Mouse (Mus musculus) intestine, embryonic 14.5 days (tissue): ENCODE data around the gene Stard8. TPM values are rescaled to one million over a fixed set of nuclear protein-coding genes. Genes with fewer than 3 reads are reported as not detected.
"Not testable (repeated sequence)": the region's sequence is repeated elsewhere in the genome, so short reads cannot be mapped to it uniquely, and the experiment has no call there.

Experiments used
- ATAC-seq: fragments of 200-750 bp; cut with Nextera tagmentation; replicated peaks from 2 replicates; pipeline ENCODE4 v1.8.0; 2017; ENCODE audit warnings: low read depth, moderate number of reproducible peaks, moderate TSS enrichment, moderate library complexity; ENCODE audit not compliant: low FRiP score, low TSS enrichment
- DNase-seq: peaks from one replicate; pipeline ENCODE4 v3.0.0-alpha.2; 2018; ENCODE audit warnings: low spot score
- H3K27ac ChIP-seq: fragments of 300-500 bp; sonication (generic); 2 replicates; pipeline ENCODE4 v1.5.1; 2014; ENCODE audit warnings: low read depth, mild to moderate bottlenecking, control low read depth
- H3K27me3 ChIP-seq: fragments of 300-500 bp; sonication (generic); replicated peaks from 2 replicates; pipeline ENCODE4 v1.6.1; 2014; ENCODE audit warnings: low read length, control low read depth; ENCODE audit not compliant: control insufficient read depth, insufficient read depth
- H3K36me3 ChIP-seq: fragments of 300-500 bp; sonication (generic); 2 replicates; pipeline ENCODE4 v1.6.1; 2014; ENCODE audit warnings: low read length, control low read depth; ENCODE audit not compliant: control insufficient read depth, insufficient read depth
- H3K4me1 ChIP-seq: fragments of 300-500 bp; sonication (generic); replicated peaks from 2 replicates; pipeline ENCODE4 v1.6.1; 2014; ENCODE audit warnings: low read length, control low read depth, mixed read lengths; ENCODE audit not compliant: control insufficient read depth, insufficient read depth
- H3K4me2 ChIP-seq: fragments of 300-500 bp; sonication (generic); 2 replicates; pipeline ENCODE4 v1.6.1; 2014; ENCODE audit warnings: low read length
- H3K4me3 ChIP-seq: fragments of 300-500 bp; sonication (generic); 2 replicates; pipeline ENCODE4 v1.5.1; 2014; ENCODE audit warnings: low read depth, low read length, control low read depth, mixed read lengths
- H3K9ac ChIP-seq: fragments of 300-500 bp; sonication (generic); 2 replicates; pipeline ENCODE4 v1.6.1; 2014; ENCODE audit warnings: mild to moderate bottlenecking, low read length
- H3K9me3 ChIP-seq: fragments of 300-500 bp; sonication (generic); 2 replicates; pipeline ENCODE4 v1.6.1; 2016; ENCODE audit warnings: low read length, control low read depth; ENCODE audit not compliant: control insufficient read depth
- WGBS: fragments of 180-500 bp; shearing (Covaris S2); extraction: QIAGEN DNeasy Blood & Tissue Kit; methylation state at CpG from one replicate; pipeline ENCODE4 v1.1.7; 2014; 5-methylcytosine and 5-hydroxymethylcytosine counted together
- polyA plus RNA-seq: library from polyadenylated mRNA; unstranded; fragments of >200 nt; fragmentation: Nextera tagmentation; extraction: Ambion mirVana; gene quantifications from 2 replicates; pipeline ENCODE4 v1.2.1, GENCODE M21; 2014

The Stard8 gene
- polyA plus RNA-seq, 1 experiment from 2014 or later: 6.6 TPM

DNA sequence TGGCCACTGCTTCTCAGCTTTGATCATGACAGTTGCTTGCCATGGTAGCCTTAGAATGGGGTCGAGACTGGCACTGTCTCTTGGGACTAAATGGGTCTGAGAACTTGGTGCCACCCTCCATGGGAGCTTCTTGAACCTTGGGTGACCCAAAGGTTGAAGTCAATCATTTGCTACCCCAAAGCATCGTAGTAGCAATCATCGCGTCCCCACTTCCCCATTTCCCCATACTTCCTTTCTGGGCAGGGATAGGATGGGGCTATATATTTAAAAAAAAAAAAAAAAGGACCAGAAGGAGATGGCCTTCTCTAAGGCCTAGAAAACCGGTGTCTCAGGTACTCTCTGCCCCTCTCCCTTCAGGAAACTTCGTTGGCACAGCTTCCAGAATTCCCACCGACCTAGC lies 64.2 kb downstream of the Stard8 start:
- no peak for ATAC-seq
- peaks cover 4% of the 10 kb centered on the region; the same call in 1 of the 2 replicates for H3K27me3 ChIP-seq
- H3K4me2 ChIP-seq: no peak overlapping the region
- WGBS: 84% methylated on average over 7 of the region's 7 CpGs
- no peak overlapping the region for H3K9ac ChIP-seq
- no peak overlapping the region for H3K4me3 ChIP-seq
- no peaks in the 10 kb centered on the region for H3K4me1 ChIP-seq
- no peak overlapping the region for H3K27ac ChIP-seq
- H3K9me3 ChIP-seq: no peaks in the 10 kb centered on the region
- H3K36me3 ChIP-seq: no peaks in the 10 kb centered on the region
- no peak for DNase-seq

DNA sequence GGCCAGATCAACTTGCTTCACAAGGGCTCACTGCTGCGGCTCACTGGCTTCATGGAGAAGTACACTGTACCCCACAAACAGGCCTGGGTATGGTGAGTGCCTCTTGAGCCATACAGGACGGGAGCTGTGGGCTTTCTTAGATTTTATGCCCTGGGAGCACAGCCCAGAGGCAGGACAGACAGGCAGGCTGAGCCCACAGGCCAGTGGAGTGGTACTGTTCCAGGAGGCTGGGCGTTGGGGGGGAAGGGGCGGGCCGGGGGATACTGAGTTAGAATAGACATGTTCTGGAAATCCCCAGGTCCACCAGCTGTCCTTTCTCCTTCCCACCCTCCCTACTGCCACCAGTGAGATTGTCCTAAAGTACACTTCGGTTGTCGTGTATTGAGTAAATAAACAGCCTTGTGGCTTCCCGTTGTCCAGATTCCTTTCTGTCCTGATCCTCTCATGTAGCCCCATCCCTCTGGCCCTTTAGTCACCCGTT lies 64.7 kb downstream of the Stard8 start:
- H3K9ac ChIP-seq: no peak overlapping the region
- ATAC-seq (no peak), DNase-seq (no peak)
- H3K36me3 ChIP-seq: no peaks in the 10 kb centered on the region
- H3K4me1 ChIP-seq: no peaks in the 10 kb centered on the region
- no peak overlapping the region for H3K27ac ChIP-seq
- no peak overlapping the region for H3K4me2 ChIP-seq
- H3K9me3 ChIP-seq: no peaks in the 10 kb centered on the region
- H3K4me3 ChIP-seq: no peak overlapping the region
- peaks cover 4% of the 10 kb centered on the region; the same call in 1 of the 2 replicates for H3K27me3 ChIP-seq
- 68% methylated on average over 9 of the region's 9 CpGs for WGBS

DNA sequence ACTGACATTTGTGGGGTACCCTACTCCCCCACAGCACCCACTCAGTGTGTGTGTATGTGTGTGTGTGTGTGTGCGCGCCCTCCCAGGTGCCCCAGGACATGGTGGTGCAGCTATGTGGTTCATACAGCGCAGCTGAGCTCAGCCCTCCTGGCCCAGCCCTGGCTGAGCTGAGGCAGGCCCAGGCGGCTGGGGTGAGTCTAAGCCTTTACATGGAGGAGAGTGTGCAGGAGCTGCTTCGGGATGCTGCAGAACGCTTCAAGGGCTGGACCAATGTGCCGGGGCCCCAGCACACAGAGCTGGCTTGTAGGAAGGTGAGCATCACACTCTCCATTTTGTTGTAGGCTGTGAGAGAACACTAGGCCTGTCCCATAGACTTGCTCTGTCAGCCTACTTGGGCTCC lies 68.1 kb downstream of the Stard8 start:
- H3K36me3 ChIP-seq: no peaks in the 10 kb centered on the region; the same call in 1 of the 2 replicates
- WGBS: 96% methylated on average over 7 of the region's 7 CpGs

DNA sequence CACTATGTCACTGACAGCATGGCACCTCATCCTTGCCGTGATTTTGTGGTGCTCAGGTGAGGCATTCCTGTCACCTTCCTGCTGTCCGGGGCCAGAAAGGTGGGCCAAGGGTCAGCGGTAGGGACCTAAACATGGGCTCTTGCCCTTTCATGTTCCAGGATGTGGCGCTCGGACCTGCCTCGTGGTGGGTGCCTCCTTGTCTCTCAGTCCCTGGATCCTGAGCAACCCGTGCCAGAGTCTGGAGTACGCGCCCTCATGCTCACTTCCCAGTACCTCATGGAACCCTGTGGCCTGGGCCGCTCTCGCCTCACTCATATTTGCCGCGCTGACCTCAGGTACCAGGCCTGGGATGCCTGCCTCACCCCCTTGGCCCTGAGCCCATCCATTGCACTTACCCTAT lies 69.5 kb downstream of the Stard8 start:
- Histone ChIP-seq H3K27ac (no peak overlapping the region), H3K27me3 (peaks cover 4% of the 10 kb centered on the region; the same call in 1 of the 2 replicates), H3K4me3 (no peak overlapping the region), H3K4me2 (no peak overlapping the region), H3K36me3 (no peaks in the 10 kb centered on the region; the same call in 1 of the 2 replicates), H3K9me3 (no peaks in the 10 kb centered on the region), H3K4me1 (no peaks in the 10 kb centered on the region), H3K9ac (no peak overlapping the region)
- 92% methylated on average over 13 of the region's 13 CpGs for WGBS
- no peak for DNase-seq
- no peak for ATAC-seq

More for the DNA sequence above, 68.1 kb downstream of the Stard8 start:
- Histone ChIP-seq H3K4me3 (no peak overlapping the region), H3K4me1 (no peaks in the 10 kb centered on the region), H3K9me3 (no peaks in the 10 kb centered on the region), H3K4me2 (no peak overlapping the region), H3K27ac (no peak overlapping the region), H3K27me3 (peaks cover 4% of the 10 kb centered on the region; the same call in 1 of the 2 replicates), H3K9ac (no peak overlapping the region)
- ATAC-seq (no peak), DNase-seq (no peak)

DNA sequence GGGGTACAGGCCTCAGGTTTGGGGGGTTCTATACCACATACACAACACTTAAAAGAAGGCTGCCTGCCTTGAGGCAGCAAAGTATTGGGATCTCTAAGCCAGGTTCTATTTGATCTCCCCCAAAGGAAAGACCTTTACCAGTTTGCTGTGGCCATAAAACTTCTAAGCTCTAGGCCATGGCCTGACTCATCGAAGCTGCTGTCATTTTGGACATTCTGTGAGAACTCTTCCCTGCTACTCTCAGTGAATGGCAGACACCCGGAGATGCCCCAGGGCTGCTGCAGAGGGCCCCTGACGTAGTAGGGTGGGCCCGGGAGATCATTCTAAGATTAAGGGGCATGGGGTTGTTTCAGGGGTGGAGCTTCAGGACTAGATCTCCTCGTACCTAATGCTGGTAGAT lies 72.1 kb downstream of the Stard8 start:
- Histone ChIP-seq H3K9me3 (no peaks in the 10 kb centered on the region), H3K4me3 (no peak overlapping the region), H3K27ac (no peak overlapping the region), H3K4me1 (no peaks in the 10 kb centered on the region), H3K9ac (no peak overlapping the region), H3K27me3 (no peaks in the 10 kb centered on the region; the same call in 1 of the 2 replicates), H3K36me3 (no peaks in the 10 kb centered on the region; the same call in 1 of the 2 replicates), H3K4me2 (no peak overlapping the region)
- DNase-seq (no peak), ATAC-seq (no peak)
- WGBS: 63% methylated on average over 5 of the region's 5 CpGs

DNA sequence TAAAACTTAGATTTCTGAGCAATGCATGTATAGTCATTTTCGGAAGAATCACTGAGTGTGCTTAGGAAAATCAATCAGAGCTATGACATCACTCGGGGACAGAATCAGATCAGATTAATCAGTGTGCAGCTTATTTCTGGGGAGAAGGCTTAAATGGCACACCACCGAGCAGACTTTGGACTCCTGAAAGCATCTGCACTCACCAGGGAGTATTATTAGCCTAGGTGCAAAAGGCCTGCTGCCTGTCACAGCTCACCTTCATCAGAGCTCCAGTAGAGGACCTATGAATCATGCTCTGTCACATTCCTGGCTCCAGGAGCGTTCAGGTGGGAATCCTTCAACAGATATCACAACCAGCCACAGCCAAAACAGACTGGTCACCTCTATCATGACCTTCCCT lies 73.4 kb downstream of the Stard8 start:
- no peak for ATAC-seq
- Histone ChIP-seq H3K9me3 (no peaks in the 10 kb centered on the region), H3K27ac (no peak overlapping the region), H3K27me3 (no peaks in the 10 kb centered on the region), H3K4me2 (no peak overlapping the region), H3K9ac (no peak overlapping the region), H3K4me3 (no peak overlapping the region), H3K36me3 (no peaks in the 10 kb centered on the region; the same call in 1 of the 2 replicates), H3K4me1 (no peaks in the 10 kb centered on the region)
- DNase-seq: no peak
- 62% methylated on average over 4 of the region's 4 CpGs for WGBS

DNA sequence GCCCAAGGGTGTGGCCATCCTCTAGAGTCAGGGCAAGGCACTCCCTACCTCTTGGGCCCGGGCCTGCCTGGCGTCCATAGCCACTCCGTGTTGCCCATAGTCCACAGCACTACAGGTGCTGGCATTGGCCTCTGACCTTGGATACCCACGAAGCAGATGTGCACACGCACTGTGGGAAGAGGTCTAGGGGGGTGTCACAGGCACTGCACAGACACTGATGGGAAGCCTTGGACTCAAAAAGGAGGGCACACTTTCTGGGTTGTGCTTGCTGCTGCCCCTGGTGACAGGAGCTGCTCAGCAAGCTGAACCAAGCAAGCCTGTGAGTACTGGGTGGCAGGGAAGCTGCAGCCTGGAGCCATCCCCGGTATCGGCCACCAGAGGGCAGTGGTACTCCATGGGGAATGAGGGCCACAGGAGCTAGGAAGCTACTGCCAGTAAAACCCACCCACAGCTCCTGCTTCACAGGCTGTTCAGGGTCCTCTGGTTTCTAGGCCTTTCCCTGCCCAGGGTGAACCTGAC lies 75.4 kb downstream of the Stard8 start:
- not testable (repeated sequence) for H3K27me3 ChIP-seq, H3K36me3 ChIP-seq, H3K9ac ChIP-seq, DNase-seq, H3K4me3 ChIP-seq, H3K4me1 ChIP-seq, H3K9me3 ChIP-seq, H3K4me2 ChIP-seq, H3K27ac ChIP-seq
- WGBS: 70% methylated on average over 2 of the region's 7 CpGs
- peak; percentile 72; the same call in 1 of the 2 replicates for ATAC-seq

DNA sequence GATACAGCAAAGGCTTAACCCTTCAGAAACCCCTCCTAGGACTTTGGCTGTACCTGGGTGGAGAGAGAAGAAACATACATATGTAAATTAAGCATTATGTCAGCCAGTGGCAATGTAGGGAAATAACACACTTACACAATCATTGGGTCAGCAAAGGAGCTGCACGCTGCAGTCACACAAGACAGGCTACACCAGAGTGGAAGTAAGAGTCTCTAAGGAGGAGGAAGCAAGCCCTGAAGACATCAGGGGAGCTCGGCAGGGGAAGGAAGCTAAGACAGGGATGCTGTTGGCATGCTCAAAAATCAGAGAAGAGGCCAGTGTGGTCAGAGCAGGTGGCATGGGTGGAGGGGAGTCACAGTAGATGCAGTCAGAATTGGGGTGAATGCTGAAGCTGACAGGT lies 89.7 kb downstream of the Stard8 start:
- H3K4me3 ChIP-seq: no peak overlapping the region
- H3K27me3 ChIP-seq: 0 out of 2 replicates have a peak, but pooled peaks cover 11% of the 10 kb centered on the region
- ATAC-seq: no peak
- DNase-seq: no peak
- H3K27ac ChIP-seq: no peak overlapping the region
- no peaks in the 10 kb centered on the region for H3K36me3 ChIP-seq
- 57% methylated on average over 2 of the region's 2 CpGs for WGBS
- H3K9me3 ChIP-seq: no peaks in the 10 kb centered on the region
- no peaks in the 10 kb centered on the region for H3K4me1 ChIP-seq
- no peak overlapping the region for H3K4me2 ChIP-seq
- H3K9ac ChIP-seq: no peak overlapping the region

DNA sequence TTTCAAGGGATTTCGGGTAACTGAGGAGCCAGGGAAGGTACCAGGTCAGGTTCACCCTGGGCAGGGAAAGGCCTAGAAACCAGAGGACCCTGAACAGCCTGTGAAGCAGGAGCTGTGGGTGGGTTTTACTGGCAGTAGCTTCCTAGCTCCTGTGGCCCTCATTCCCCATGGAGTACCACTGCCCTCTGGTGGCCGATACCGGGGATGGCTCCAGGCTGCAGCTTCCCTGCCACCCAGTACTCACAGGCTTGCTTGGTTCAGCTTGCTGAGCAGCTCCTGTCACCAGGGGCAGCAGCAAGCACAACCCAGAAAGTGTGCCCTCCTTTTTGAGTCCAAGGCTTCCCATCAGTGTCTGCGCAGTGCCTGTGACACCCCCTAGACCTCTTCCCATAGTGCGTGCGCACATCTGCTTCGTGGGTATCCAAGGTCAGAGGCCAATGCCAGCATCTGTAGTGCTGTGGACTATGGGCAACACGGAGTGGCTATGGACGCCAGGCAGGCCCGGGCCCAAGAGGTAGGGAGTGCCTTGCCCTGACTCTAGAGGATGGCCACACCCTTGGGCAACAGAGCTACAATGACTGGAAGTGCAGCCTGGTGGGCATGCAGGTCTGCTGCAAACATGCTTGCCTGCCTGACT lies 108.2 kb downstream of the Stard8 start:
- H3K27me3 ChIP-seq, H3K36me3 ChIP-seq, H3K4me1 ChIP-seq, DNase-seq, H3K27ac ChIP-seq, H3K4me2 ChIP-seq, ATAC-seq, H3K4me3 ChIP-seq, H3K9me3 ChIP-seq, H3K9ac ChIP-seq: not testable (repeated sequence)
- 64% methylated on average over 4 of the region's 10 CpGs for WGBS
